14 mouse cellular contexts compared by ENCODE assay signal in genomic region chr14:77180753-77181374, GRCm38 (mm10). TPM values are rescaled to one million over a fixed set of nuclear protein-coding genes. Genes with fewer than 3 reads are reported as not detected.
DNase-seq lines count a peak whose midpoint lies in the region; ATAC-seq and TF ChIP-seq lines count a peak whose summit lies in the region.
"Had no signal": no experiment of that assay in that cellular context is flagged by ENCODE, and none has a peak within 500 bp of the region (broad histone marks: within the 10 kb centered on the region; RNA-seq: fewer than 3 reads in every experiment).

No protein-coding gene starts in this region.

- TF ChIP-seq EP300 in heart, postnatal 0 days (IDR thresholded peaks at IDR 0.05; ENCODE audit: low read depth), result no peak

- DNase-seq in kidney, postnatal 10 days, result peak; percentile 53
- no peak for DNase-seq in kidney, adult 11 months
- DNase-seq in urinary bladder, postnatal 14 days (ENCODE audit: low spot score), result peak; percentile 9
- DNase-seq in urinary bladder, adult 18-20 months (ENCODE audit: low spot score in 2 of 2), result no peak
- peak; percentile 26 for DNase-seq in heart, postnatal 0 days (ENCODE audit: low spot score)
- DNase-seq in cerebellum, adult 2 months, result no peak
- DNase-seq in spleen, postnatal 14 days (ENCODE audit: low spot score in 2 of 2), result no peak
- DNase-seq: cerebellum, adult 9-10 months had no signal

- H3K27ac ChIP-seq in heart, postnatal 0 days (ENCODE audit: low read depth), result no peak overlapping the region
- H3K27ac ChIP-seq in cerebellum, adult 2 months (ENCODE audit: insufficient read depth, low read length), result no peak overlapping the region
- H3K27ac ChIP-seq: heart, embryonic 13.5 days; stomach, embryonic 15.5 days had no signal

- no peak overlapping the region for H3K9ac ChIP-seq in heart, postnatal 0 days (replicated peaks; ENCODE audit: low read depth, low read length)
- H3K9ac ChIP-seq: heart, embryonic 13.5 days; stomach, embryonic 15.5 days had no signal

- H3K4me3 ChIP-seq in heart, postnatal 0 days (ENCODE audit: low read depth, low read length), result no peak overlapping the region
- H3K4me3 ChIP-seq in cerebellum, adult 2 months (replicated peaks; ENCODE audit: insufficient read depth, low read depth, low read length), result no peak overlapping the region
- H3K4me3 ChIP-seq: heart, embryonic 13.5 days; stomach, embryonic 15.5 days had no signal

- WGBS in heart, postnatal 0 days, result 46% methylated on average over 13 of the region's 13 CpGs
- 51% methylated on average over 13 of the region's 13 CpGs for WGBS in cerebellum, adult 2 months

- TF ChIP-seq POLR2A in cerebellum, adult 2 months (IDR thresholded peaks at IDR 0.05; ENCODE audit: borderline replicate concordance, insufficient read depth, low read length), result no peak

- ATAC-seq in heart, postnatal 0 days (ENCODE audit: insufficient read depth, low read depth), result peak; percentile 24; the same call in 1 of the 2 replicates
- ATAC-seq: forebrain, embryonic 16.5 days had no signal

- H3K36me3 ChIP-seq in heart, postnatal 0 days (replicated peaks; ENCODE audit: control insufficient read depth, insufficient read depth, low read length), result no peaks in the 10 kb centered on the region
- H3K36me3 ChIP-seq: heart, embryonic 13.5 days; stomach, embryonic 15.5 days had no signal

- no peak overlapping the region for H3K4me2 ChIP-seq in heart, postnatal 0 days (ENCODE audit: low read depth, low read length)
- H3K4me2 ChIP-seq: heart, embryonic 13.5 days; stomach, embryonic 15.5 days had no signal

- no peaks in the 10 kb centered on the region for H3K9me3 ChIP-seq in heart, postnatal 0 days (replicated peaks; ENCODE audit: control insufficient read depth, low read length)
- H3K9me3 ChIP-seq: heart, embryonic 13.5 days; stomach, embryonic 15.5 days had no signal

- H3K27me3 ChIP-seq in heart, postnatal 0 days (ENCODE audit: control insufficient read depth, insufficient read depth, low read length), result no peaks in the 10 kb centered on the region
- H3K27me3 ChIP-seq in cerebellum, adult 2 months (ENCODE audit: control insufficient read depth, insufficient read depth, low read length), result no peaks in the 10 kb centered on the region
- H3K27me3 ChIP-seq: CH12.LX; heart, embryonic 13.5 days; stomach, embryonic 15.5 days had no signal

- TF ChIP-seq CTCF in heart, postnatal 0 days (IDR thresholded peaks at IDR 0.05; ENCODE audit: low read depth), result no peak
- TF ChIP-seq CTCF in cerebellum, adult 2 months (IDR thresholded peaks at IDR 0.05; ENCODE audit: borderline replicate concordance, insufficient read depth, low read depth, low read length), result no peak

- H3K4me1 ChIP-seq in heart, postnatal 0 days (ENCODE audit: control insufficient read depth, insufficient read depth), result no peaks in the 10 kb centered on the region
- no peaks in the 10 kb centered on the region for H3K4me1 ChIP-seq in cerebellum, adult 2 months (ENCODE audit: control insufficient read depth, insufficient read depth, low read length)
- H3K4me1 ChIP-seq: heart, embryonic 13.5 days; stomach, embryonic 15.5 days had no signal

RNA-seq across cellular contexts. Expression of gene Enox1, which starts 24.3 kb away (rescaled TPM):
- total RNA-seq in heart, postnatal 0 days (2014; rRNA removed; ENCODE audit: low replicate concordance), result 1.7 and 2.6 TPM in 2 replicates
- 0.78 and 0.83 TPM in 2 replicates for polyA plus RNA-seq in heart, postnatal 0 days (2015; fragmentation: Nextera tagmentation; extraction: Ambion mirVana)
- 14.4 and 15.2 TPM in 2 replicates for polyA plus RNA-seq in cerebellum, adult 2 months (2012; rRNA removed)
- total RNA-seq: CH12.LX; megakaryocyte progenitor cell, adult 5-6 weeks; monocyte, adult 5-6 weeks had no signal

Comparison
In these comparisons a context has a peak if more than half of its experiments do, and no peak if none do; other contexts are left out.
1. DNase-seq: peak in kidney, postnatal 10 days (single experiment), urinary bladder, postnatal 14 days (single experiment) and heart, postnatal 0 days (single experiment); none in kidney, adult 11 months (single experiment), urinary bladder, adult 18-20 months (0 of 2), cerebellum, adult 2 months (0 of 2) and spleen, postnatal 14 days (0 of 2).